Mouse (Mus musculus): ENCODE measurements around the gene Coro1c.

The Coro1c gene

DNA sequence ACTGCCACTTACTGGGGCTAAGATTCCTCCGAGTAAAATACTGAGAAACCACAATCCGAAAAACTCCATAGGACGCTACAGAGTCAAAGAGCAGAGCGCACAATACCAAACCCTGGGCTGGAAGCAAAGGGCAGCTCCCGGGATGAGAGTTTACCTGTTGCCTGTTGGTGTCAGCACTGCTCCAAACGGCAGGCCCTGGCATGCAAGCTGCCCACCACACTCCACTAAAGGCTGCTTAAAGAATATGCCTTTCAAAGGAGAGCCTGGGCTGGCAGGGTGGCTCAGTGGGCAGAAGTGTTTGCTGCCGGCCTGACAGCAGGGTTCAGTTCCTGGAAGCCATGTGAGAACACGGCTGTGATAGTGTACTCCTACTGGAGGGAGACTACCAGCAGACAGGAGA is 50.9 kb downstream of the Coro1c start:
- DNase-seq (ENCODE audit: low read depth, low spot score), result no peak

DNA sequence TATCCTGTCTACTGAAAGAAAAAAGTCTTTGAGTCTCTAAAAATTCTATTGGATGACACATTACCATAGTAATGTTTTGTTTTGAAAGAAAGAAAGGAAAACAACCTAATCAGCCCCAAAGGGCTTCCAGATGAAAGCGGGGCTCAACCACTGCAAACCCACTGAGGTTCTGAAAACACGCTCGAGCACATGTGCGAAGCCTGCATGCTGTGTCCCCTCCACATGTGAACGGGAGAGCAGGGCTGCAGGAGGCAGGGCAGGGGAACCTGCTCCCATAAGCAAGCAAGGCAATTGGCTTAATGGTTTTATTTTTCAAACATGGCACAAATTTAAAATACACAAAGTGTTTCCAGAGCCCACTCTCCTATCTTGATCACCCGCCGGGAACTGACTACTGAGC is 51.9 kb downstream of the Coro1c start:
- DNase-seq (ENCODE audit: low read depth, low spot score), result no peak

DNA sequence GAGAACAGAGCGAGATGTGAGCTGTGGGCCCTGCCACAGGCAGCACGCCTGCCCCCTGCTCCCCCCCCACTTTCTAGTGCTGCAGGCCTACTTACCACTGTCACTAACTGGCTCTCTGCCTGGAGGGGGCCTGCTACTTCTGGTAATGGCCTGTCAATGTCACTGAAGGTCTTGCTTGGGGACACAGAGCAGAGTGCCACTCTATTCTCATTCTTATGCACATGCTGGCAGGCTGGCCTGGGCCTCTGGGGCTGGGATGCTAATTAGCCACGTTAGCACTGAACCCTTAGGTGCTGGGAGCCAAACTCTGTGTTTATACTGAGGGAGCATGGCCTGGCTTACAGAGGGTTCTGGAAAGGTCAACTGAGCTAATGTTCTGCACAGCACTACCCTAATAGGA is 52.9 kb downstream of the Coro1c start:
- DNase-seq (ENCODE audit: low read depth, low spot score), result no peak

DNA sequence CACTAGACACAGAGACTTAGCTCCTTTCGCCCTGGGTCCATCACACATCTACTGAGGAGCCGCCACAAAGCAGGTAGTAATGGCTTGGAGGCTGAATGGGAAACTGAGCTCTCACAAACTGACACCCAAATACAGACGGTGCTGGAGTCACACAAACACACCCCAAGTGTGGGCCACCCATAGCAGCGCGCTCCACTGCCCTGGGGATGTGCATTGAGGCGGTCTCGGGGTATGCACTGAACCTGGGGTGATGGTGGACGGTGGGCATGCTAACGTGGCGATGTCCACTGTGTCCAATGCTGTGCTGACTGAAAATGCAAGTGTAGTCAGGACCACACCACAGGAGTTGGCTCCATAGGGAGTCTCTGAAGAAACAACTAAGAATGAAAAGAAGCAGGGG is 53.4 kb downstream of the Coro1c start:
- DNase-seq (ENCODE audit: low read depth, low spot score), result no peak

DNA sequence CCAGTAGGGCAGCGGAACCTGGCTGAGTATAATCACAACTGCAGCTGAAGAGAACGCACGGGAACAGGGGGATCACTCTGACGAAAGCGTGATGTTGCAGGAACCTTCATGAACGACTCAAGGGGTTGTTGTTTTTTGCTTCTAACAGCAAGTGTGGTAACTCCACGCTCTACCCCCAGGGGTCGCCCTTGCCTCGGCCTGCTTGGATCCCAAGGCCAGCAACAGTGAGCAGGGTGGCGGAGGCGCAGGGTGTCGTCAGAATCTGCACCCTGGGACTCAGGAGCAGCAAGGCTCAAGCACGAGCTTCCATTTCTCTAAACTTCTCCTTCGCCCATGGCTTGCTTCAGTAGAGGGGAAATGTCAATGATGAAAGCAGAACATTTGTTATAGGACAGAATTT is 54.1 kb downstream of the Coro1c start:
- DNase-seq (ENCODE audit: low read depth, low spot score), result no peak

DNA sequence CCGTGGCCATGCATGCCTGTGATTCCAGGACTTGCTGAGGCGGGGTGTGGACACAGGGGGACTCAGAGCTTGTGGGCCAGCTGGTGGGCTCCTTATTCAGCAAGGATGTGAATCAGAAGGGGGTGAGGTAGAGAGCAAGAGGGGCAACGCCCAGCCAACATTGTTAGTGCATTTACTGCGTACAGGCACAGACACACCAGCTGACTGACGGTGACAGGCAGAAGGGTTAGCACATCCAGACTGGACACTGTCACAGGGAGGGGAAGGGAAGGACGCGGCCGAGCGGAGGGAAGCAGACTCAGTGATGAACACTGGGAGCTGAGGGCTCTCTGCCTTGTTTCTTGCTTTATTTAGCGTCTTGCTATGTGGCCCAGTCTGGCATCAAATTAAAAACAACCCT is 55.0 kb downstream of the Coro1c start:
- DNase-seq (ENCODE audit: low read depth, low spot score), result no peak

DNA sequence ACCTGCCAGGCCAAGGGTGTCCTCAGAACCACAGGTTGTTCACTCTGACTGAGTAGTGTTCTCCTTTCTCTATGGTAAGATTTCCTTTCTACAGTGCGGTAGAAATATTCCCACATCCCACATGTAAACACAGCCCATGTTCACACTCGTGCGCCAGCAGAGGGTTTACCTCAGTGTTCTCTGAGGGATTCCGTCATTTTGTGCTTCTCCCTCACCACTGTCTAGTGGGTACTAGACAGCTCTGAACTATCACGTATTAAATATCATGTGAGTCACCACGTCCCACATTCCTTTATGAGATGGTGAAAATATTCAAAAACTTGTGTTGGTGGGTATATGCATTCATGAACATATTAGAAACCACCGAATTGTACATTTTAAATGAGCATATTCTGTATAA is 56.1 kb downstream of the Coro1c start:
- DNase-seq (ENCODE audit: low read depth, low spot score), result no peak

DNA sequence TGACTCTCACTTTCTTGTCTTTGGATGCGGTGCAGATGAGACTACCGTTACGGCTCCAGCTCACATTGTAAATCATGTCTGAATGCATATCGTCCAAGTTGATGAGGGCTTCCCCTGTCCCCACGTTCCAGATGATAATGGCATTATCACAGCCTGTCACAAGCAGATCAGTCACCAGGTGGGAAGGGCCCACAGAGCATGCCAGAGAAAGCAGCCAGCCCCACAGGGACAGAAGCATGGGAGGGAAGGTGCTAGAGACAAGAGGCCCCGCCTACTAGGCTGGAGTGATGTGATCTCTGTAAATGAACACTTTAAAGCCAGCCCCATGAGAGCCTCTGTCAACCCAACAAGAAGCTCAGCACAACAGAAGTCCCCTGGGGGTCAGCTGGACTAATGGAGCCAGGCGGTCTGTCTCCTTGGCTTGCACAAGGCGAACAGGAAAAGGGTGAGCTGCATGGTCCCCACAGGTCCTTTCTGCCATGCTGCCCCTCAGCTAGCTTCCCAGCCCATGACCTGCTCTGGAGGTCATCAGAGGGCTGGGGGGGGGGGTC is 57.8 kb downstream of the Coro1c start:
- no peak for DNase-seq (ENCODE audit: low read depth, low spot score)

DNA sequence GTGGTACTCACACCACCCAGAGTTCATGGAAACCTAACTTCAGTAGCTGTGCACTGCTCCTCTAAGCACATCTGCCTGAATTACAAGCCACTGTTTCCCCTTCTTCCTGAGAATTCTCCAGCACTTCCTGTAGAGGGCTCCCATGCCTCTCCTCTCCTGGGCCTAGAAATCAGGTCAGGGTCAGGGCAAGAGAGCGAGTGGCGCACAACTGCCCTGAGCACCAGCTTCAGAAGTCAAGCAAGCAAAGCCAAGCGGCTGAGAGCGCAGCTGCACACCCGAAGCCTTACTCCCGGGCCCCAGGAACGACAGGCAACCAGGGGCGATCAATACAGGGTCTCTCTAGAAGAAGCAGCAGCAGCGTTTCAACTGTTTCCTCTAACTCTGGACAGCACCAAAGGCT is 60.9 kb downstream of the Coro1c start:
- DNase-seq (ENCODE audit: low read depth, low spot score), result no peak

DNA sequence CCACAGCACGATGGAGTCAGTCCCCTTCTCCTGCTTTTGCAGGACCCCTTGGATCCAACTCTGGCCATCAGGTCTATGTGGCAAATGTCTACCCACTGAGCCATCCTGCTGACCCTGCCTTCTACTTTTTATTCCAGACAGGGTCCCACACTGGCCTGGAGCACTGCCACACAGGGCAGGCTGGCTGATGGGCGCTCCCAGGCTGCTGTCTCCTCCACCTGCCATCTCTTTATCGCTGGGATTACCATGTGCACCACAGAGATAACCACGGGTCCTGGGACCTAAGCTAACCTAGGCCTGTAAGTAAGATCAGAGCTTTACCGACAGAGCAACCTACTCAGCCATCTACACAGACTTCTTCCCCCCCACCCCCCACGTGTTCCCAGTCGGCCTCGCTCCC is 61.9 kb downstream of the Coro1c start:
- no peak for DNase-seq (ENCODE audit: low read depth, low spot score)

DNA sequence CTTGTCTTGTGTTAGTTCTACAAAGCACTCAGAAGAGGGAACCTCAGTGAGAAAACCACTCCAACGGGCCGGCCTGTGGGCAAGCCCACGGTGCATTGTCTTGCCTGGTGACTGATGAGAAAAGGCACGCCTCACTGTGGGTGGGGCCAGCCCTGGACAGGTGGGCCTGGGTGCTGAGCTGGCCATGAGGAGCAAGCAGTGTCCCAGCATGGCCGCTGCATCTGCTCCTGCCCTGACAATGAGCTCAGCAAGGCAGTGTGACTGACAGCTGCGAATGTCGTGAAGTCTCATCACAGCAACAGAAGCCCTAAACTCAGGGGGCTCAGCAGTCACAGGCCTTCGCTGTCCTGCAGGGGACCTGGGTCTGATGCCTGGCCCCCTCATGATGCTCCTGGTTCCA is 62.9 kb downstream of the Coro1c start:
- no peak for DNase-seq (ENCODE audit: low read depth, low spot score)

DNA sequence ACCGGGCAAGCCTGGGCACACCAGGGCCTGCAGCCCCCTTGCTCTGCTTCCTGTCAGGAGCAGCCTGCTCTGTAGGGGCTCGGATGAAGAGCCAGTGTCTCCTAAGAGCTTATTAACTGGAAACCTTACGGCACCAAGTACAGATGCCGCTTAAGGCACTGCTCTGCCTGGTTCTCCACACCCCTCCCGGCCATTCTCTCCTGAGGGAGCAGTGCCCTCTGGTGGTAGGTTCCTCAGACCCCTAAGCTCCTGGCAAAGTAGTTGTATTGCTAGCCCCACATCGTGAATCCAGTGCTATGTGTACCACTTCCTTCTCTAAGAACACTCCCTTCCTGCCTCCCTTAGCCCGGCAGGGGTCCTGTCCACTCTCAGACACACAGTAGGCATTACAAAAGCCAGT is 63.8 kb downstream of the Coro1c start:
- peak; percentile 51 for DNase-seq (ENCODE audit: low read depth, low spot score)

DNA sequence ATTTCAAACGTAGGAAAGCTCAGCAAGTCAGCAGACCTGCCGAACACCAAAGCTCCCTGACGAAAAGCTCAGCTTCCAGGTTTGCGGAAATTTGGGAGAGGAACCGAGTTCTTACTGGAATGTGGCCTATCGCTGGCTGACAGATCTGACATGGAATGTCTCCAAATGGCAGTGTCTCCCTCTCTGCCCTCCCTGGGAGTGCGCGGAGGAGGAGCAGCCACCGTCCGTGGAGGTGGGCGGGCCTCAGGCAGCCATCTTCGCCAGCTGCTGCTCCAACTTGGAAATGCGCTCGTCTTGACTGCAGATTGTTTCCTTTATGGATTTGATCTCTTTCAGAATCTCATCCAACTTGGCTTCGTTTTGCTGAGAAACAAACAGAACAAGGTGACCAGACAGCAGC is 64.5 kb downstream of the Coro1c start:
- DNase-seq (ENCODE audit: low read depth, low spot score), result no peak

DNA sequence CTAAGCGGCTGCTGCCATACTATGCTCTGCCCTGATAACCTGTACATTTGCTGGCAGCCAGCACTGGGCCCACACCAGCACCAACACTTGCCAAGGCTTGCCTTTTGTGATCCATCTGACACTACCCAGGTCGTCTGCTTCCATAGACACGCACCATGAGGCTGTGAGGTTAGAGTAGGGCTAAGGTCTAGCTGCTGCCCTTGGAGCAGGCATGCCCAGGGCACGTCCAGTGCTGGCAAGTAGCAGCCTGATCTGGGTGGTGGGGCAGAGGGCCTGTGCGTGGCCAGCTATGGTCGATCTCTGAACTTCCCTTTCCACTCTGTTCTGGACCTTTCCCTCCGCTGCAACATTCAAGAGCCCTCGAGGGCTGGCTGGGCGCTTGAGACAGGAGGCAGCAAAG is 65.7 kb downstream of the Coro1c start:
- DNase-seq (ENCODE audit: low read depth, low spot score), result no peak

DNA sequence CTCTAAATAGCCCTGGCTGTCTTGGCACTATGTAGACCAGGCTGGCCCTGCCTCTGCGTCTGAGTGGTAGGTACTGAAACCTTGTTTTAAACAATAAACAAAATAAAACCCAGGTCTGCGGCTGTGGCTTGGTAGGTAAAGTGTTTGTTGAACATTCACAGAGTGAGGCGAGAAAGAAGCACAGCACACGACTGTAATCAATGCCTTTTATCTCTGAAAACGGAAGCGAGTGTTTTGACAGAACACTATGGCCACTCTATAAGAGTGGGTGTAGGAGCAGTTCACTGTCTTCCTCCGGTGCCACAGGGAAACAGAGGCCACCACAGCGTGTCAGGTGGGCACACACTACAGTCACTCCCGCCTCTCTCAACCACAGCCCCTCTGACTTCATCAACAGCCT is 66.3 kb downstream of the Coro1c start:
- no peak for DNase-seq (ENCODE audit: low read depth, low spot score)

DNA sequence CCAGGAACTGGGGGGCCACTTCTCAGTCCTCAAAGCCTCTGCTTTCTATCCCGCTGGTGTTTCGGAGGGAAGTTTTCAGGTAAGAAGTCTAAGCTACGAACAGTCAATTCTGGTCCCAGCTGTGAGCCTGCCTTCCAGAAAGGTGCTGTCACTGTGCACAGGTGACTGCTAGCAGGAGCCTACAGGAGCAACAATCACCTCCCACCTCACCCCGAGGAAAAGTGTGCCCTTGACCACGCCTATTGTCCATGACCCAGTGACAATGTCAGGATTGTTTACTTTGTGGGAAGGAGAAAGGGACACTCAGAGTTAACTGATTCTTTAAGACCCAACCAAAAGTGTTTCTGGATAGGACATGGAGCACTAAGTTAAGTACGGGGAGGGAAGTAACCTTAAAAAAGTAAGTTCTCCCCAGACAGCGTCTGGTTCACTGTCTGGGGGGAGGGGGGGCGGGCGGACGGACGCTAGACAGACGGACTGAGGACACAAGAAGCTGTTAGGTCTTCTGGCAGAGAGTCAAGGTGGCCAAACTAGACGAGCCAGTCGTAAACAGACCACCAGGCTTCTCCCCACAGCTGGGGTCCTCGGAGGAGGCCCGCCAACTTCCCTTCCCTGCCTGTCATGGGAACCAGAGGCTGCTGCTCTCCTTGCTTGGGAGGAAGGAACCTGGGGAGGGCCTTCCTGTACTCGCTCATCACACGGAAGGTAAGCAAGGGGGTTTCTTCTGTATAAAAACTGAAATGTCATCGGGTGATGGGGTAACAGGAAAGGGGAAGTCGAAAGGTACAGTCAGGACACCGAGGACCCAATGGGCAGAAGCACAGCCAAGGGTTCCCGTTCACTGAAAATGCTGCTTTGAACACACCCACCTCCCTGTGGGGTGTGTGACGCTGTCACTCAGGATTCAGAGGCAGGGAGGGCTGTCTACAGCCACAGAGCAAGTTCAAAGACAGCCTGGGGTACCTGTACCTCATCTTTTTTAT is 67.0 kb downstream of the Coro1c start:
- DNase-seq (ENCODE audit: low read depth, low spot score), result peak; percentile 48

DNA sequence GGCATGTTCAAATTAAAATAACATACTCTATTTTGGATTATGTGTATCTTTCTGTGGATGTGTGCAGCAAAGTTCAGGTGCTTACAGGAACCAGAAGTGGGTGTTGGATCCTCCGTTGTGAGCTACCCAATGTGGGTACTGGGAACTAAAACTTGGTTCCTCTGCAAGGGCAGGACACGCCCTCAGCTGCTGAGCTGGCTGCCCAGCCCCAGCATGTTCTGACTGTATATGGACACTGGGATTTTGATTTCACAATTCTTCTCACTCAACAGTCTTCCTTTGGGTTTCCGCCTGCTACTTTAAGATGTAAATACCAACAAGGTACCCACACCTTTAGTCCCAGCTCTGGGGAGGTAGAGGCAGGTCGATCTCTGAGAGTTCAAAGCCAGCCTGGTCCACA is 68.1 kb downstream of the Coro1c start:
- no peak for DNase-seq (ENCODE audit: low read depth, low spot score)

DNA sequence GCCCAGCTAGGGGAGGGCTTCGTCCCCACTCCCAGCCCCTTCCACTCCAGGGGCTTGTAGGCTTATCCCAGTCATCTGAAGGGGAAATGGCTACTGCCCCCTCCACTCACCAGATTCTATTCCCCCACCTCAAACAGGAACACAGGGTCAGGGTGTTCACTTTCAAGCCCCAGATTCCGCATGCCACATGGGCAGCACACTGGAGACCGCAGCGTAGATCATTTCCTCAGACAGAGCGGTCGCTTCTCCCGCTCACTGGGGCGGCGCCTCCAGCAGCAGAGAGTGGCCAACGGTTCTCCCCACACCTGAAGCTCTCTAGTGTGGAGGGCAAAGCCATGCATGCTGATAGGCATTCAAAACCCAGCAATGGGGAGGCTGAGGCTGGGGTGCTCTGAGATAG is 71.6 kb downstream of the Coro1c start:
- DNase-seq (ENCODE audit: low read depth, low spot score), result no peak

DNA sequence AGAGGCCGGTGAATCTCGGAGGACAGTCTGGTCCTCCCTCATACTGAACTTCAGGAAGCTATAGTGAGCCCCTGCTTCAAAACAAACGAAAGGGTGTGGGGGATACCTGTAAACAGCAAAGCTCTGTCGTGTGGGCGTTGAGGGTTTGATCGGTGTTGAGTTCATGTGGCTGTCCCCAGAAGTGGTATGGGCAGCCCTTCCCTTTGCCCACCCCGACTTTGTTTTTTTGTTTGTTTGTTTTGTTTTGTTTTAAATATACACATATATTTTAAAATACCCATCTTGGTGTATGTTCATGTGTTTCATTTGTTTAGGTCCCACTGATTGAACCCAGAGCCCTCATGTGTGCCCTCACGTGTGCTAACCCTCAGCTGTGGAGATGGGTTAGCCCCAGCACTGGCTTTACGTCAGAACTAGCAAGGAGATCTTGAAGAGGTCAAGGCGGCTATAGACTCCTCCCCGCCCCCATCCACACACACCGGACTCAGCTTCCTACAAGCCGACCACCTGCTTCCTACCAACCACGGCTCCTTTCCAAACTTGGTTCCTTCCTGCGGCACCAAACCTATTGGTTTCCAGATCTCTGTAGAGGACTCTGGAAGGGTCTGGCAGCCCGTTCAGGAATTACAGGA is 75.1 kb downstream of the Coro1c start:
- no peak for DNase-seq (ENCODE audit: low read depth, low spot score)

DNA sequence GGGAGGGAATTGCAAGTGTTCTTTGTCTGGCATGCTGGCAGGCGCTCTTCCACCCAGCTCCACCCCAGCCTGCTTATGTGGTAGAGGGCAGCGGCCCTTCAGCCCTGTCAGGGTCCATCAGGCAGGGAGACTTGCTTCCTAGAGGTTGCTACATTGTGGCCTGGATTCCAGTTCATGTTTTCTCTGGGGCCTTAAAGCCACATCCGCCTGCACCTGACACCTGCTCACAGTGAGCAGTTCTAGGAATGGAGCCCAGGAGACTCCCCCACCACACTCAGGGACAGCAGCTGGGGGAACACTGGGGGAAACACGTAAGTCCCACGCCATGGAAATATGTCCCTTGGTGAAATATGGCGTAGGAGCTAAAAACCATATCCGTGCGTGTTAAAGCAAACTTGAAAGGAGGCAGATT is 76.1 kb downstream of the Coro1c start, which contains the start of gene Selplg:
Selplg (minus strand) TSS at position 155 of the 412 bp plus-strand sequence.
- no peak for DNase-seq (ENCODE audit: low read depth, low spot score)

DNA sequence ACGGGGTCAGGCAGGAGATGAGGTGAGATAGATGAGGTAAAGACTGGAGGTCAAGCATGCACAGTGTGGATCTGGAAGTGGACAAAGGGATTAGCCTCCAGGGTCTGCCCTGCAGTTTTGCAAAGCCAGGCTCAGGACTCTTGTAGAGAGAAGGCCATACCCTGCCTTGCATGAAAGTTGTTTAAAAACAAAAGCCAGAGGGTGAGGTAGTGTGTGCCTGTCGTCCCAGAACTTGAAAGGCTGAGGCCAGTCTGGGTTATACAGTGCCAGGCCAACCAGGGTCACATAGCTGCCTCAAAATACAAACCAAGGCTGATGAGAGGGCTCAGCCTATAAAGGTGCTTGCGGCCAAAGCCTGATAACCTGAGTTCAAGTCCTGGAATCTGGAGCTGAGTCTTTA is 76.8 kb downstream of the Coro1c start:
- no peak for DNase-seq (ENCODE audit: low read depth, low spot score)

DNA sequence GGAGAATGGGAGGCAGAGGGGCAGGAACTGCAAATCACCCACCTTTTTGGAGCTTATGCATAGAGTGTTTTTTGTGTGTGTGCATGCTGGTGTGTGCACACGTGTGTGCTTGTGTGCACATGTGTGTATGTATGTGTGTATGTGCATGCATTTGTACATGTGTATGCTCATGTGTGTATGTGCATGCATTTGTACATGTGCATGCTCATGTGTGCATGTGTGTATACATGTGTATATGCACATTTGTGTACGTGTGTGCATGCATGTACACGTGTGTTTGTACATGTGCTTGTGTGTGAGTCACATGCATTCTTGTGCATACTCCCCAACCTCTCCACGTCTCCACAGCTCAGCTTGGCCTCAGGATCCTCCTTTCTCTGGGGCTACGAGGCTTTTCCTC is 77.8 kb downstream of the Coro1c start:
- no peak for DNase-seq (ENCODE audit: low read depth, low spot score)

DNA sequence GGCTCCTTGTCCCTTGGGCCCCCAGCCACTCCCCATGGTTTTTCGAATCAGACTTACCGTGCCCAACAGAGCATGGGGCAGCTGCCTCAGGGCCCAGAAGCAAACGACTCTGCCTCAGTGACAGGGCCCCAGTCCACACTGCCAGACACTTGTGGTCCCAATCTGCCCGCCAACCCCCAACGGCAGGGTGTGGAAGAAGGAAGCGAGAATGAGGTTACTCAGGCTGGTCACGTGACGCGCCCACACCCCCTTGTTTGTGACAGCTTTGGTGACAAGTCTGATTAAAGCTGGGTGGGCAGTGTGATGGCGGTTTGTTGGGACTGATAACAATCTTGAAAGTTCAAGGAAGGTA is 78.3 kb downstream of the Coro1c start:
- DNase-seq (ENCODE audit: low read depth, low spot score), result no peak
